Mouse (Mus musculus) right cerebral cortex, postnatal 4 days (tissue): Measurements from ENCODE around the gene Ttc21a.

Experiments used
- DNase-seq: peaks from one replicate; pipeline ENCODE4 v3.0.0-alpha.2; 2022

Gene Ttc21a

DNA sequence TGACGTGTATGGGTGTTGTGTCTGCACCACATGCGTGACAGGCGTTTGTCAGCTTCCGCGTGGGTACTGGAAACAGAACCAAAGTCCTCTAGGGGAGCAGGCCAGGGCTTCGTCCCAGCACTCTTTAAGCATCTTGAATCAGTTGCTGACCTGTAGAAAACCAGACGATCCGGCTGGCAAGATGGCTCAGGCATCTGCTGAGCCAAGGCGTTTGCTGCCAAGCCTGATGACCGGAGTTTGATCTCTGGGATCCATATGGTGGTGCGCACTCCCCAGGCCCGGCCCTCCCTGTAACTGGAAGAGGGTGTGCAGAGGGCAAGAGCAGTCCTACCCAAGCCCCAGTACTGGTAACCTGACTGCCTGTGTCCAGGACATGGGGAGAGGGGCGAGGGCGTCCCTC, 4.5 kb downstream of the Ttc21a start:
- DNase-seq: no peak

DNA sequence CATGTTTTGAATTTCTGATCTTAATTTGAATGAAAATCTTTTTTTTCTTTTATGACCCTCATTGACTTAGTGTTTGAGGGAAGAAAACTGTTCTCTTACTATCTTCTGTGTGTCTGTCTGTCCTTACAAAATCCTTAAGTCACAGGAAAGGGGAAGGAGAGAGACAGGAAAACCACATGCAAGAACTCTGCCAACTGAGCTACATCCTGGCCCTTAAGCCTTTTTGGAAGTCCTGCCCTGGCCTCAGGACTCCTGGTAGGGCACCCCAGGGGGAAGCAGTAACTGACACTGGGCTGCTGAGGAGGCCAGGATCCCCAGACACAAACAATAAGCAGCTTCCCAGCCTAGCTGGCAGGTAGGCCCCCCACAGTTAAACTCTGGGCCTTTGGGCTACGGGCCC, 5.9 kb downstream of the Ttc21a start:
- no peak for DNase-seq

DNA sequence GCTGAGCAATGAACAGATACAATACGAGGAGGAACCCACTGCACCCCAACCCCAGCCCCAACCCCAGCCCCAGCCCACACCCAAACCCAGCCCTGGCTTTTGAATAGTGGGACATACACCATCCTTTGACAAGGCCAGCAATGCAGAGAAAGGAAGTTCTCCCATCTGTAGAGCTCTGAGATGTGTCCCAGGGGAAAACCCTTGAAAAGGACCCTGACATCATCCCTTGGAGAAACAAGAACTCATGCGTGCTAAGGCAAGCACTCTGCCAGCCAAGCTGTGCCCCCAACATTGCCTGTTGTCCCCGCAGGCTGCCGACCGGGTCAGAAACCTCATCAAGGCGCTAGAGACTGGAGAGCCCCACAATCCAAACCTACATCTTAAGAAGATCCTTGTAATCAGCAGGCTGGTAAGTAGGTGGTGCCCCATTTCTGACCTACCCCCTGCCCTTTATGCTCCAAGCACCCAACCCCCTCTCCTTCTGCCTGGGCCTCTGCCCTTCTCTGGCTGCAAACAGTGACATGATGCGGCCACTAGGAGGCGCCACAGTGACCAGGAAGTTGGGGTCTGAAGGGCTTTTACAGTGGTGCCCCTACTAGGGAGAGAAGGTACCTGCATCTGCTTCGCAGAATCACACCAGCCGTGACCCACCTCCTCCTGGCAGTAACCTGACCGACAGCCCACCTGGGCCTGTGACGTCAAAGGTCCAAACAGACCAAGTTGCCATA, 7.9 kb downstream of the Ttc21a start:
- DNase-seq: no peak

DNA sequence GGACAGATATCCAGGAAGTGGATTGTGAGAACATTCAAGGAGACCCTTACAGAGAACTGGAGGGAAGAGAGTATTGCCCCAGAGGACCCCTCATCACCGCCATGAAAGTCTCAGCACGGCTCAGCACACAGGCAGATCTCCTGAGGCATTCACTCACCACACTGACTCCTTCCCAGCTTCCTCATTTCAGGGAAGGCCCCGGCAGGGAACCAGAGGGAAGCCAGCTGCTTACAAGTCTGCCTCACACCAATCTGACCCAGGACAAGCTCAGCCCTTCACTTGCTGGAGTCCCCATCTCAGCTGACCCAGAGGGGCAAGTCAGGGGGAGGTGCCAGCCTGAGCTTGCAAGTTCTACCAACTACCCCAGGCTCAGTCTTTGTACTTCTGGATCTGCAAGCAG, 11.4 kb downstream of the Ttc21a start:
- no peak for DNase-seq

DNA sequence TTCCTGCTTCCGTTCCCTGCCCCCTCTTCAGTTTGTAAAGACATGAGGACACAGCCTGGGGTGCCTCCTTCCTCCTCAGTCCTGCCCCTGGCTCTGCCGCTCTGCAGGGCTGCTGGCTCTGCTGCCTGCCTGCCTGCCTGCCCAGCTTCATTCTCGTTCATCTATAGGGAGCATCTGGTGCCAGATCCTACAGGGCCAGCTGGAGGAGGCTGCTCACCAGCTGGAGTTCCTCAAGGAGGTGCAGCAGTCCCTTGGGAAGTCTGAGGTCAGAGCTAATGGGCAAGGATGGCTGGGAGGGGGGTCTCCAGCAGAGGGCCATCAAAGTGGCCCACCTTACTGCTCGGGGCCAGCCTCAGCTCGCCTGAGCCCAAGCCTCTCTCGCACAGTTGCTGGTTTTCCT, 13.0 kb downstream of the Ttc21a start:
- no peak for DNase-seq

DNA sequence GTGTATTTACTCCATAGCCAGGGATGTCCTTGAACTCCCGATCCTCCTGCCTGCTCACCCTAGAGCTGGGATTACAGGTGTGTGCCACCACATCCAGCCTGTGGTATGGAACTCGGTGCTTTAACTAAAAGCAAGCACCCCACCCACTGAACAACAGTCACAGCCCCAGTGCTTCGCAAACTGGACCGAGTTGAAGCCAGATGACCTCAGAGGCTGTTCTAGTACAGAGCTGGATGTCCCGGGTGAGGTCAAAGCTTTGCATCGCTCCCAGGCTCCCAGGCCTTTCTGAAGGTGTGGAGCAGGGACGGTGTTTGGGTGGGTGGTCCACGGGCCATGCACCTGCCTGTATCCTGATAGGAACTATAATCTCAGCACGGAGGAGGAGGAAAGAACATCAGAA, 14.0 kb downstream of the Ttc21a start:
- no peak for DNase-seq

DNA sequence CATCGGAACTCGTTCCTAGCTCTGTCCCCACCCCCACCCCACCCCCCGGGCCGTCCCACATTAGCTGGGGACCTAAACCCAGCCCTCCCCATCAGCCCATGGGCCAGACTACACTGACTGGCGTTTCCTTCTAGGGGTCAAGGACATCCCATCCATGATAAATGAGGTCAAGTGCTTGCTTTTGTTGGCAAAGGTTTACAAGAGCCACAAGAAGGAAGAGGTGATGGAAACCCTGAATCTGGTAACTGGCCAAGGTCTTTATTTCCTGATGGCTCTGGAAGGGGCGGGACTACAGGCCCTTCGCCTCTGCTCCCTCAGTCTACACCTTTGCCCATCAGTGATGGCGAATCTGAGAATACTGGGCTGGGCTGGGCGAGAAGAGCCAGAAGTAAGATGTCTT, 21.4 kb downstream of the Ttc21a start:
- DNase-seq: no peak

DNA sequence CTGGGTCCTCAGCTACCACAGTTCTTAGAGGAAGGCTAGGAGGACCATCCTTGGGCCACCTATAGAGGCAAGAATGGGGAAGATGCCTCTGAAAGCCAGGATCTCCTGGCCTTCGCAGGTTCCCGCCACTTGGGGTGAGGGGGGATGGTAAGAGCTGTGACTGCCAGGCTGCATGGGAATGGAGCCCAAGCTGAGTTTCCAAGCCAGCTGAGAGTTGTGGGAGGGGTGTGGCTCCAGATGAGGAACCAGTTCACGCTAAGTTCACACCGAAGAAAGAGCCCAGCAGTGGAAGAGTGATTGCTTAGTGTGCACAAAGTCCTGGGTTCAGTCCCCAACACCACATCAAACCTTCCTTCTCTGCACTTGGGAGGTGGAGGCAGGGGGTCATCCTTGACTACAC, 24.8 kb downstream of the Ttc21a start:
- no peak for DNase-seq

DNA sequence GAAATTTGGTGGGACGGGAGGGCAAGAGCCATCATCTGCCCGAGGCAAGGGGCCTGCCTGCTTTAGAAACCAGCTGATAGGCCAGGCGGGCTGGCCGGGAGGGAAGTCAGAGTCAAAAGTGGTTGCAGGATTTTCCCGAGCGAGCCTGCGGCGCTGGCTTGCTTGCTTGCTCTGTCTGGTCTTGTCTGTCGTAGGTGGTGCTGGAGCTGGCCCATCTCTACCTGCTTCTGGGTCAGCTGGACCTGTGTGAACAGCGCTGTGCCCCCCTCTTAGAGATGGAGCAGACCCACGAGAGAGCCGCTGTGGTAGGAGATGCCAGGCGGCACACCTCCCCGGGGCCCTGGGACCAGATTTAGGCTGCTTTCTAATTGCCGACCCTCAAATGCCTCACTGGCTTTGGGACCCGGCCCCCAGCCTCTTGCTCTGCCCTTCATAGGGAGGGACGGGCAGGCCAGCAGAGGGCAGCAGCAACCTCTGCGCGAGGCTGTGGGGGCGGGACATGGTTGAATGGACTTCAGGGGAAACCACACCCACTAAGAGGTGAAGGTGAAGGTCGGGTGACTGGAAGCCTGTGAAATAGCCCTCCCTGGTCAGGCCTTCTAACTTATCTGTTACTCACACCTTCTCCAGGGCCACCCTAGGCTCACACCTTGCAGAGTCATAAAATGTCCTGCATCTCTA, 25.7 kb downstream of the Ttc21a start:
- peak; percentile 49 for DNase-seq

DNA sequence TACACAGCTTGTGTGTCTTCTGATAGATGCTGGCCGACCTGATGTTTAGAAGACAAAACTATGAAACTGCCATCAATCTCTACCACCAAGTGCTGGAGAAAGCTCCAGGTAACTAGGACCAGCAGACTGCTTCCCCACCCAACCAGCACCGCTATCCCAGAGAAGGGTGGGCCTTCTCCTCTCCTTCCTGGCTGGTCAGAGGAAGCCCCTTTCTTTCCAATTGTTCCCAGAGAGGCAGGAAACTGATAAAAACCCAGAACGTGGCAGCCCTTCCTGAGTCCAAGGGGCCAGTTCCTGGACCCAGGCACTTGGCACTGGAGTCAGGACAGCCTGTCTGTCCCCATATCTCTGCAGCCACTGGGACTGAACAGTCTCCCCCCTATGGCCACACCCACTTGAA, 26.8 kb downstream of the Ttc21a start:
- no peak for DNase-seq

DNA sequence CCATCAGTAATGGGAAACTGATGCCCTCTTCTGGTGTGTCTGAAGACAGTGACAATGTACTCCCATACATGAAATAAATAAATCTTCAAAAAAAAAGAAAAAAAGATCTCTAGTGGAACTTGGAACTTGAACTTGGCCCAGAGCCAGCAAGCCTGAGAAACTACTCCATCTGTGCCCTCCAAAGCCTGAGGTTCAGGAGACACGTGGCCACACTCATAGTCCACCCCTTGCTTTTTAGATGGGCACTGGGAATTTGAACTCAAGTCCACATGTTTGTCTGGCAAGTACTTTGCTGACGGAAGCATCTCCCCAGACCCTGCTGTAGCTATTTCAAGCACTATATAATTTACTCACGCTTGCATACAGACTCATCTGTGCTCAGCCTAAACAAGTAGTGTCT, 27.8 kb downstream of the Ttc21a start:
- no peak for DNase-seq

DNA sequence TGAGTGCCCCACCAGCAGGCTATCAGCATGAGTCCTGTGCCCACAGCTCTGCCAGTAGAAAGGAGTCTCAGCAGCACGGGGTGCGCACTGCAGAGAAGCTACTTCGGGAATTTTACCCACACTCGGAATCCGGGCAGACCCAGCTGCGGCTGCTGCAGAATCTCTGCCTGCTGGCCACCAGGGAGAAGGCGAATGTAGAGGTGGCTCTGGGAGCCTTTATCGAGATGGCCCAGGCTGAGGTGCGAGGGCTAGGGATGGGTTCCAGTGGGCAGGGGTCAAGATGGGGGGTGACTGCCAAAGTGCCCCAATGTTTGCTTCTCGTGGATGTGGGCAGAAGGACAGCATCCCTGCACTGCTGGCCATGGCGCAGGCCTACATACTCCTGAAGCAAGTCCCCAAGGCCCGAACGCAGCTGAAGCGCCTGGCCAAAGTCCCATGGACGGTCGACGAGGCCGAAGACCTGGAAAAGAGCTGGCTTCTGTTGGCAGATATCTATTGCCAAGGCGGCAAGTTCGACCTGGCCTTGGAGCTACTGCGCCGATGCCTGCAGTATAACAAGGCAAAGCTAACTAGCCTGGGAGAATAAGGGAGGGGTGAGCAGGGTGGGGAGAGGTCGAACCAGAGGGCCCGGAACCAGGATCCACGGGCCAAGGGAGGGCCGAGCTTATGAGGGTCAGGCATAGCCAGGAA, 29.0 kb downstream of the Ttc21a start:
- no peak for DNase-seq

DNA sequence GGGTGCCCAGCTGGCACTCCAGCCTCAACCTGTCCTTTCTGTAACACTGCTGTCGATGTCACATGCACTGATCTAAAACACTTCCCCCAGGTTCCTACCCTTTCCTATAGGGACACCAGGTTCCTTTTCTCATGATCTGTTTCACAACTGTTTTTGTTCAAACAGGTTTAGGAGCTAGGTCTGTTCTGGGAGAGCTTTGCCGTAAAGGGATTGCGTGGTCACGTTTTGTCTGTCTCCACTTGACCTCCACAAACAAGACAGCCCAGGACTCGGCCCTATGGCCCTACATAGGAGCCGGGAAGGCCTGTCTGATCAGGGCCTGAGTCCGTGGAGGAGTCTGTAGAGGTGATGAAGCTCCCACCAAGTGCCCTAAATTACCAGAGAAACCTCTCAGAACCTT, 32.4 kb downstream of the Ttc21a start:
- no peak for DNase-seq

DNA sequence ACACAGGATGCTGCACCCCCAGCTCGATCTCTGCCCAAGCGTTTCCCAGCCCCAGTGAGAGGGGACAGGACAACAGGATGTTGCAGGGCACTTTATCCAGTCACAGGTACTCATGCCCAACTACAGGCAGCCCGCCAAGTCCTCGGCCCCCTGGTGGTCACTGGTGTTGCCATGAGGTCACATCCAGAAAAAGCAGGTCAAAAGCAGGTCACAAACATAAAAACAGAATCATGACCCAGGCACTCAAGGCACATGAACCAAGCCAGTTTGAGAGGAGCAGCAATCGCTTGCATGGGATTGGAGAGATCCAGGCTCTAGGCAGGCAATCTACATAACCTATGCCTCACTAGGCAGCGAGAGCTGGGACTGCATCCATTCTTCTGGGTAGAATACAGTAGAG, 32.8 kb downstream of the Ttc21a start:
- DNase-seq: peak; percentile 60

DNA sequence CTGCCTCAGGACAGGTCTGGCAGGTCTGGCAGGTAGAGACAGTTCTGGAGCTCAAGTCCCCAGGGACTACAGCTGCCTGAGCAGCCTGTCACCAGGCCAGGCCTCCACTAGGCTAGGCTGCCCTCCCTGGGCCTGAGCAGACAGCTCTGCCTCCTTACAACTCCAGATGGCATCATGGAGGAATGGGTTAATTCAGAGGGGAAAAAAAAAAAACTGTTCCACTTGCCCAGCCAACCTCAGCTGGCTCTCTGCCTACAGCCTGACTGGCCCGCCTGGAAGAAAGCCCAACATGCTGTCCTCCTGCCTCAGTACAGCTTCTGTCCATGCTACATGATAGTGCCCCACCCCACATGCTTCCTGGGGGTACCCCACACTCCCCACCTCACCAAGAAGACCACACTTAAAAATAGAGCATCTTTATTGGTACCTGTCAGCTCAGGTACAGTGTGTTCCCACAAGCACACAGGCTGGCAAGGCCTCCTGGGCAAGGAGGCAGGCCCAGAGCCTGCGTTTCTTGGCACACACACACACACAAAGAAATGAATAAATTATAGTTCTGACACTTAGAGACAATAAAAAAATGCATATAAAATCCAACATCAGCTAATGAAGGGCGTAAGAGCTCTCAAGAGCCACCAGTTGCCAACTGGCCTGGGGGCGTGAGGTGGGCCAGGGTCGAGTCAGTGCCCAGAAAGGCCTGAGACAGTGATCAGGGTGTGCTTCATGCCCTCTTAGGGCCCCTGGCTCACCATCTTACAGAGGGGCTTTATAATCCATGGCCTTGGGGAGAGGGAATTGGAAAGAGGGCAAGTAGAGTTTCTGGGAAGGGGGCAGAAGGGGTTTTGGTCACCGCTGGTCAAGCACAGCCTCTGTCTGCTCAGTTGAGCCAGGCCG, 33.6 kb downstream of the Ttc21a start:
- peak; percentile 76 for DNase-seq

DNA sequence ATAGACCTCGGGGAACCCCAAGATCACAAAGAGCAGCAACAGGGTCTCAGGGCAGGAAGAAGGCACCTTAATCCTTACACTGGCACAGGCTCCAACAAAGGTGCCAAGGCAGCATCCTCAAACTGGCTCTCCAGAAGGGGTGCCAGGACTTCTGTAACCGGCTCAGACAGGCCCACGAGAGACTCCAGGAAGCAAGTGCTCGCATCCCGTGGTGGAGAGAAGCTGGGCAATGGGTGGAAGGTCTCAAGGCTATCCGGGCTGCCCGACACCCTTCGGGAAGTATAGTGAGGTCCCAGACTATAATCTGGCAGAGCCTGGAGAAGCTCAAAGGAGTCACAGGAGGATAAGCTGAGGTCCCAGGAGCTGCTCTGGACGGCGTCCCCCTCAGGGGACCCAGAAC, 34.8 kb downstream of the Ttc21a start:
- no peak for DNase-seq

DNA sequence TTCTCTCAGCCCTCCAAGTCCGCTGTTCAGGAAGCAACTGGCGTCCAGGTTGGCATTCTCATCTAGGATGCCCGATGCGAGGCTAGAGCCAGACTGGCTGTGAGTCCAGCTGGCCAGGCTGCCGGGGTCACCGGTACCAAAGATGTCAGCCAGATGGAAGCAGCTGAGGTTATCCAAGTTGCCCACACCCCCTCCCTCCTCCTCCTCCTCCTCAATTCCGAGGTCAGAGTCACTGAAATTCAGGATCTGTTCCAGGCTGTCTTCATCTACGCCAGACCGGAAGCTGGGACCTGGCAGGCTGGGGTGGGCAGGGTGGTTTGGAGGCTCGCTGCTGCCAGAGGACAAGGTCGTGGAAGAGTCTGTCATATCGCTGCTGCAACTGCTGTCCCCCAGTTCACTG, 35.2 kb downstream of the Ttc21a start:
- no peak for DNase-seq

DNA sequence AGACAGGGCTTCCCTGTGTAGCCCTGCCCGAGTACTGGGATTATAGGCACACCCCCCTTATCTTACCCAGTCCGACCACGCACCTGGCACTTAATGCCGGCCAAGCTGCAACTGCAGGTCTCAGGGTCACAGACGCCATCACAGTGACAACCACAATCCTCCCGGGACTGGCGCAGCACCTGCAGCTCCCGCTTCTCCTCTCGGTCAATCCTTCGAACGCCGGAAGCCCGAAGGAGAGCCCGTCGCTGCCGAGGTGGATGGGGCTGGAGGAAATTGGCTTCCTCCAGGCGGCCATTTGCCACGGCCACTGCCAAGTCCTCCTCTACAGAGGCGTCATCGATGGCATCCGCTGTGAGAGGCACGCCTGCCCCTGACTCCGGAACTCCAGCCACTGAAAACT, 35.9 kb downstream of the Ttc21a start:
- no peak for DNase-seq

DNA sequence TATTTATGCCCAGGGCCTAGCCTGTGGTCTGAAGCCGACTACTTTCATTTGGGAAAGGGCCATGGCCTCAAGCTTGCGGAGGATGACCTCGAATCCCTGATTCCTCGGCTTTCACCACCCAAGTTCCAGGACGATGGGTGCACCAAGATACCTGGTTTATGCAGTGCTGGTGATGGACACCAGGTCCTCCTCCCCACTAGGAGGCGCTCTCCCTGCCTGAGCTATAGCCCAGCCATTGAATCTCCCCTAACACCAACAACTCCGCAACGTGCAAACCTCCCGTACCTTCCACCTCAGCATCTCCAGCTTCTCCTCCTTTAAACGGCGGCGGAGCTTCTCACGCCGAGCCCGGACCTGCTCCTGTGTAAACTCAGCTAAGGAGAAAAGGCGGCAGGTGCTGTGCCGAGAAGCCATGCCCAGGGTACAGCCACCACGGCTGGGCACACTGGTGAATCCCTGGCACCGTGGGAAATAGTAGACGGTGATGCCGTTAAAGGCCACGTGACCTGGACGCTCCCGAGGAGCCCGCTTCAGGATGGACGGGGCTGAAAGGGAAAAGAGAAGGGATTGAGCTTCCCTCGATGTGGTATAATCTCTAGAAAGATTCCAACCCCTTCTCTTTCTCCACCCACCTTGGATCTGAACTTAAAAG, 36.6 kb downstream of the Ttc21a start:
- DNase-seq: no peak

DNA sequence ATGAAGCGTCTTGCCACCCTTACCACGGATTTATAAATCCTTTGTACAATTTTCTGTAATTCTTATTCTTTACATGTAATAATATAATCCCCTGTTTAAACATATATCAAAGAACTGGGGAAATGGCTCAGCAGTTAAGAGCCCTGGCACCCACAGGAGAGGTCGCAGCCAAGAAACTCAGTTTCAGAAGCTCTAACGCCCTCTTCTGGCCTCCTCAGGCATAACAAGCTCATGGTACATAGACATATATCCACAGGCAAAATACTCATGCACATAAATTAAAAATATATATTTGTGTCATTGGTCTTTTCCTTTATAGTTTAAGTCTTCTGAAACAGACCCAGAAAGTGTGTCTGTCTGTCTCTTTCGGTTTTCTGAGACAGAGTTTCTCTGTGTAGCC, 37.2 kb downstream of the Ttc21a start:
- no peak for DNase-seq

DNA sequence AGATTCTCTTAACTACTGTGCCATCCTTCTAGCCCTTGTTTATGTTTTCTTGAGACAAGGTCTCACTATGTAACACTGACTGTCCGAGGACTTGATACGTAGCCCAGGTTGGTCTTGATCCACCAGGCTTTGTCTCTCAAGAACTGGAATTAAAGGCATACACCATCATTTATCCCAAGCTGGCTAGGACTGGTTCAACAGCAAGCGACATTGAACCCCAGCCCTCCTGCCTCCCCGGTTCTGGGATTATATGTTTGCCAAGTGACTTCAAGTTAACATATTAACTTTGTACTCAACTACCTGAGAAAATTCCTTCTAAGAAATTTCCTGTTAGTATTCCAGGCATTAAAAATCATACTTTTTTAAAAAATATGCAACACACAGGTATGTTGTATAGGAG, 37.9 kb downstream of the Ttc21a start:
- no peak for DNase-seq

DNA sequence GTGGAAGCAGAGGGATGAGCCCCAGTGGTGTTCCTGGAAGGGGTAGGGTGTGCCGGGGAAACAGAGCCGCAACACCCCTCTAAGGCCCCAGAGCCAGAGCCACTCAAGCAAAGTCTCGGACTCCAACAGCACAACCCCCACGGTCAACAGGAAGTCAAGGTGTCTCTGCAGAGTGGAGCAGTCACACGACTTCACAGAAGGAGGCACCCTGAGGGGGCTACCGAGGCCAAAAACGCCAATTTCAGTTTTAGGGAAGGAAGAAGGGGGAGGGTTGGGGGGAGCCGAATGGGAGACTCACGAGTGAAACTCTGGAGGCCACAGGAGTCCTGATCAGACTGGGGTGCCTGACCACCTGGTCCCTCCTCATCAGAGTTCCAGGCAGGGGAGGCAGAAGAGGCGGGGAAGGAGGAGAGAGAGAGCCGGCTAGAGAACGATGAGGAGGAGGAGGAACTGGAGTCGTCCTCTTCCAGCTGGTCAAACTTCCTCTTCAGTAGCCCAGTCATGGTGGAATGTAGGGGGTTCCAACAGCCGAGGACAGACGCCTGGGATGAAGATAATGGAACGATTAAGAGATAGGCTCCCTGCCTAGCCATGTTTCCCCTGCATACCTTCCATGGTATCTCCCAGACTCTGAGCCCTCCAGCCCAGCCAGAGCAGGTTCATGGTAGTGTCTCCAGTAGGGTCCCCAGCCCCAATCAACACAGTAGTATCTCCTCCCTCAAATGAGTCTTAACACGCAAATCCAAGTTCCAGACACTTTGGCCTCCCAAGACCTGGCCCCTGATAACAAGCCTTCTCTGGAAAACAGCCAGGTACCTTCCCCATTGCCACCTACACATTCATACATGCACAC, 39.5 kb downstream of the Ttc21a start:
- no peak for DNase-seq
